Comparison of ENCODE assay signal across 12 mouse cellular contexts in the genomic region with DNA sequence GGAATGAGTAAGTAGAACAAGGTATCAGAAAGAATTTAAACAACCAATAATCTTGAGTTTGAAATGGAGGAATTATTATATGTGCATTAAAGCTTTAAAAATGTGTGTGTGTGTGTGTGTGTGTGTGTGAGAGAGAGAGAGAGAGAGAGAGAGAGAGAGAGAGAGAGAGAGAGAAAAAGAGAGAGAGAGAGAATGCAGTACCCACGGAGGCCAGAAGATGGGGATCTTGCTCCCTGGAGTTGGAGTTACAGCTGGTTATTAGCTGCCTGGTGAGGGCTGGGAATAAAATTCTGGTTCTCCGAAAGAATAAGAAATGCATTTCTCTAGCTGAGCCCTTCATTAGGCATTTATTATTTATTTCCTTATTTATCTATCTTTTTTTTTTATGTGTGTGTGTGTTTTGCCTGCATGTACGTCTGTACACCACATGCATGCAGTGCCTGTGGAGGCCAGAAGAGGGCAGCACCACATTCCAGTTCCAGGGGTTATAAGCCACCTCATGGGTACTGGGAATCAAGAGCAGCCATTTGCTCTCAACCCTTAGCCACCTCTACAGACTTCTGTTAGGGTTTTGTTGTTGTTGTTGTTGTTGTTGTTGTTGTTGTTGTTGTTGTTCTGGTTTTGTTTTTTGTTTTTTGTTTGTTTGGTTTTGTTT. TPM values are rescaled to one million over a fixed set of nuclear protein-coding genes. Genes with fewer than 3 reads are reported as not detected.
DNase-seq lines count a peak whose midpoint lies in the region; ATAC-seq and TF ChIP-seq lines count a peak whose summit lies in the region.
"Had no signal": no experiment of that assay in that cellular context is flagged by ENCODE, and none has a peak within 500 bp of the region (broad histone marks: within the 10 kb centered on the region; RNA-seq: fewer than 3 reads in every experiment).

No protein-coding gene starts in this region.

- DNase-seq in embryo, embryonic 10.5 days (ENCODE audit: low spot score): peak; percentile 28
- DNase-seq in embryo, embryonic 11 days: no peak
- no peak for DNase-seq in lung, postnatal 0 days (ENCODE audit: low spot score)
- DNase-seq in lung, postnatal 10 days: no peak
- peak; percentile 32 for DNase-seq in thymus, postnatal 25 days
- DNase-seq in left cerebral cortex, postnatal 36 days (ENCODE audit: low spot score in 2 of 2): no peak
- DNase-seq in right cerebral cortex, postnatal 10 days (ENCODE audit: low spot score in 2 of 2): no peak
- DNase-seq: cerebellum, adult 2 months had no signal

- no peaks in the 10 kb centered on the region for H3K4me1 ChIP-seq in lung, postnatal 0 days (ENCODE audit: insufficient read depth, low read depth, low read length)
- H3K4me1 ChIP-seq: midbrain, embryonic 12.5 days had no signal

- intact Hi-C loops in left cerebral cortex, postnatal 36 days (cut with DNase I): no loop called here

- ATAC-seq in lung, postnatal 0 days: no peak
- ATAC-seq in common myeloid progenitor, adult 5-6 weeks (replicated peaks; ENCODE audit: low read depth, poor library complexity, severe bottlenecking): 0 out of 2 replicates have a peak, but pooled peaks have one; percentile 39
- ATAC-seq: forebrain, embryonic 16.5 days had no signal

- H3K36me3 ChIP-seq in lung, postnatal 0 days (ENCODE audit: insufficient read depth, low read length): no peaks in the 10 kb centered on the region
- H3K36me3 ChIP-seq: hindbrain, embryonic 15.5 days; midbrain, embryonic 12.5 days had no signal

- no peak overlapping the region for H3K4me3 ChIP-seq in lung, postnatal 0 days (ENCODE audit: low read depth, low read length)
- H3K4me3 ChIP-seq: hindbrain, embryonic 15.5 days; midbrain, embryonic 12.5 days had no signal

- H3K9me3 ChIP-seq in lung, postnatal 0 days (ENCODE audit: low read length): no peaks in the 10 kb centered on the region
- H3K9me3 ChIP-seq: hindbrain, embryonic 15.5 days had no signal

- no peaks in the 10 kb centered on the region for H3K27me3 ChIP-seq in lung, postnatal 0 days (replicated peaks; ENCODE audit: insufficient read depth, low read length)
- H3K27me3 ChIP-seq: hindbrain, embryonic 15.5 days; midbrain, embryonic 12.5 days had no signal

- no peak overlapping the region for H3K9ac ChIP-seq in lung, postnatal 0 days (replicated peaks; ENCODE audit: low read depth)
- H3K9ac ChIP-seq: hindbrain, embryonic 15.5 days; midbrain, embryonic 12.5 days had no signal

- H3K27ac ChIP-seq in lung, postnatal 0 days (ENCODE audit: low read length): no peak overlapping the region
- H3K27ac ChIP-seq: hindbrain, embryonic 15.5 days; midbrain, embryonic 12.5 days had no signal

- peak; percentile 43 for TF ChIP-seq CTCF in lung, postnatal 0 days (IDR thresholded peaks at IDR 0.05)

- no peak for TF ChIP-seq EP300 in lung, postnatal 0 days (IDR thresholded peaks at IDR 0.05)

- H3K4me2 ChIP-seq in lung, postnatal 0 days (replicated peaks; ENCODE audit: low read depth, low read length): no peak overlapping the region
- H3K4me2 ChIP-seq: hindbrain, embryonic 15.5 days; midbrain, embryonic 12.5 days had no signal

- 29% methylated on average over 3 of the region's 3 CpGs for WGBS in lung, postnatal 0 days

RNA-seq across cellular contexts. Expression of a gene that starts 13.9 kb away (rescaled TPM):
- 4.7 and 5.9 TPM in 2 replicates for polyA plus RNA-seq in lung, postnatal 0 days (2015; fragmentation: Nextera tagmentation; extraction: Ambion mirVana)
- total RNA-seq in common myeloid progenitor, adult 5-6 weeks (2017): not detected in 2 replicates
- total RNA-seq in left cerebral cortex, postnatal 36 days (2021): 10 to 100 TPM; 18.7 to 21.1 TPM

Comparison
In these comparisons a context has a peak if more than half of its experiments do, and no peak if none do; other contexts are left out.
1. DNase-seq: peak in embryo, embryonic 10.5 days (single experiment) and thymus, postnatal 25 days (single experiment); none in embryo, embryonic 11 days (single experiment), lung, postnatal 0 days (single experiment), lung, postnatal 10 days (single experiment), left cerebral cortex, postnatal 36 days (0 of 2) and right cerebral cortex, postnatal 10 days (0 of 2).
2. RNA of a gene that starts 13.9 kb away (total RNA-seq): 18.7 to 21.1 TPM in left cerebral cortex, postnatal 36 days; not detected in common myeloid progenitor, adult 5-6 weeks; every median in the first group is over 10 times any median in the second.